Mouse (Mus musculus) right cerebral cortex, postnatal 14 days (tissue): ENCODE results near the gene Sgtb.

Source experiments
- DNase-seq: peaks from one replicate; pipeline ENCODE4 v3.0.0; 2022

Gene Sgtb

DNA sequence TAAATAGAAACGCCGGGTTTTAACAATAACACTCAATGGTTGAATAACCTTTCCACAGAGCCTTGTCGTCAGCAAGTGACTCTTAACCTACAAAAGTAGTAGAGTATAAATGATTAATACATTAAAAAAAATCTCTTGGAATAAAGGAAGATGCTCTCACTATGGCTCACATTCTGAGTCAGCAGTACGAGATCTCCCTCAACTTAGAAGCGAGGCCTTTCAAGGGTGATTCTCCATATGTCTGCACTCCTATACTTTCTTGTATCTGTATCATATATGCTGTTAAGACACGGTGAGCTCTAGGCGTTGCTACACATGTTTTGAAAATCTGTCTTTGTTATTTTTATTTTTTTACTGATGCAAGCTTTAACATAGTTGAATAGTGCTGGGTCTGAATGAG, 985 bp downstream of the Sgtb start:
- no peak for DNase-seq

DNA sequence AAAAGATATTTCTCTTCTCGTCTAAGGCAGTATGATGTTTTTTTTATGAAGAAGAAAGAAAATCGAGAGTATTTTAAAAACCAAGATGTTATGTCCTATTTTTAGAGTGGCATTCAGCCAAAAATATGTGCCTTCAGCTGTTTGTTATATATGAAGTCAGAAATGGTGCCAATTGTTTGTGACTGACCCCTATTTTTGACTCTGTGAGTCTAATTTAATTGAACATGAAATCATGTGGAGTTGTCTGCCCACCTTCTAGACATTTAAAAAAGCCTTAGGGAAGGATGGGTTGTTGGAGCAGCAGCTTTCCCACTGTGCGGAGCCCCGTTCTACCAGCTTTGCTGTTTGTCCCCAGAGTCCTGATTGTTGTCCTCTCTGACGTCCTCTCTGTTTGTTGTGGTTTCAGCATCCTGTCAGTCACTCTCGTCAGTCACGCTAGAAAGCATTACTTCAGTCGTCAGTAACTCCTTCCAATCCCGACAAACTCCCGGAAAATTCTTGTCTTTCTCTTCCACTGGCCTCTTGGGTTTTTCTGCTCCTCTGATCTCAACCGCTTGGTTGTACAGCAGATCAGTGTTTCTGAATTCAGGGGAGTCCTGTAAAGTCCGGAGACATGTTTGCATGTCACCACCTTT, 2.8 kb downstream of the Sgtb start:
- DNase-seq, result no peak

DNA sequence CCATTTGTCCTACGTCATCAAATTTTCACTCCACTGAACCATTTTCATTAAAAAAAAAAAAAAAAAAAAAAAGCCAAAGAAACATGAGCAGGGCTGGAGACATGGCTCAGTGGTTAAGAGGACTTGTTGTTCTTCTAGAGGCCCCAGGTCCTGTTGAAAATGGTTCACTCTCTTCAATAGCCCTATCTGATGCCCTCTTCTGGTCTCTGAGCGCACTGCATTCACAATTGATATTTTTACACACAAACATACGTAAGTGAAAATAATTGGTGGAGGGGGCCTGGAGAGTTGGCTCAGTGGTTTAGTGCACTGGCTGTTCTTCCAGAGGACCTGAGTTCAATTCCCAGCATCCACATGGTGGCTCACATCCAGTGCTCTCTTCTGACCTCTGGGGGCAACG, 4.2 kb downstream of the Sgtb start:
- DNase-seq, result no peak

DNA sequence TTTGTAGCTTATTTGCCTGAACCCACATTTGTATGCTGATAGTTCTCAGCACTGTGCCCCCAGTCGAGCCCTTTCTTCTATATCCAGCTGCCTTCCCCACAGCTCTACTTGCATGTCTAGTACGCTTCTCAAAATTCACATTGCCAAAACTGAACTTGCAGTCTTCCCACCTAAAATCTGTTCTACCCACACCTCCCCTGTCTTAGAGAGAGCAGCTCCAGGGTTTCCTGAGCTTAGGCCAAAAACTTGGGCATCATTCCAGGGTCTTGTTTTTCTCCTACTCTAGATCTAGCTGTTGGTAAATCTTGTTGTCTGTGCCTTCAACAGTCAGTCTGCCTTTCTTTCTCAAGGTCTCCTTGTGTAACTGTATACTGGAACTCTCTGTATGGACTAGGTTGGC, 5.3 kb downstream of the Sgtb start:
- DNase-seq, result no peak

DNA sequence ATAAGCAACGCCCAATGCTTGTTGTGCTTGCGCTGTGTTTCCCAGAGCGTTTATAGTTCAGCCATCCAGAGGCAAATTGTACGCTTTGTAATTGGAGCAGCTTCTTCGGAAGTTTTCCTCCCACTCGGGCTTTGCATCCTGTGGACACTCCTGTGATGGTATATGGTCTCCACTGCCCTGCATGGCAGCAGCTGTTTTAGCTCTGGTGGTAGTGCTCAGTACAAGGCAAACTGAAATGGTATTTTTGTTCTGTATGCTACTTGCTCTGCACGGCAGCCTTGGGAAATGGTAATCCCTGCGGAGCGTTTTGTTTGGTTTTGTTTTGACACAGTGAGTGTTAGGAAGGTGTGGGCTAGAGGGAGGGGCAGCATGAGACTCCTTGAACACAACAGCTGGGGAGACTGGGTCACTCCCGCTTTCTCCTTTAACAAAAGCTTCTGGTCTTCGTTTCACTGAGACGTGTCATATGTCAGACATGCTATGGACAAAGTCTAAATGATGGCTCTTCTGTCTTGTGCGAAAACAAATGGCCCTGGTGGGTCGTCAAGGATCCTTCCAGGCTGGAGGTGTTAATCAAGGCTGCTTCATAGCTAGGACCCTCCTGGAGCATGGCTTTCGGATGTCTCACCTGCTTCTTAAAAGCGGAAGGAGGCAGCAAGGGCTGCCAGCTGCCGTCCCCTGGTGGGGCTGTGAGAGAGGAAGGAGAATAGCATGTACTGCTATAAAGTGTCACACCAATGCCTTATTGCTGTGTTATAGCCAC, 12.7 kb downstream of the Sgtb start:
- DNase-seq, result no peak

DNA sequence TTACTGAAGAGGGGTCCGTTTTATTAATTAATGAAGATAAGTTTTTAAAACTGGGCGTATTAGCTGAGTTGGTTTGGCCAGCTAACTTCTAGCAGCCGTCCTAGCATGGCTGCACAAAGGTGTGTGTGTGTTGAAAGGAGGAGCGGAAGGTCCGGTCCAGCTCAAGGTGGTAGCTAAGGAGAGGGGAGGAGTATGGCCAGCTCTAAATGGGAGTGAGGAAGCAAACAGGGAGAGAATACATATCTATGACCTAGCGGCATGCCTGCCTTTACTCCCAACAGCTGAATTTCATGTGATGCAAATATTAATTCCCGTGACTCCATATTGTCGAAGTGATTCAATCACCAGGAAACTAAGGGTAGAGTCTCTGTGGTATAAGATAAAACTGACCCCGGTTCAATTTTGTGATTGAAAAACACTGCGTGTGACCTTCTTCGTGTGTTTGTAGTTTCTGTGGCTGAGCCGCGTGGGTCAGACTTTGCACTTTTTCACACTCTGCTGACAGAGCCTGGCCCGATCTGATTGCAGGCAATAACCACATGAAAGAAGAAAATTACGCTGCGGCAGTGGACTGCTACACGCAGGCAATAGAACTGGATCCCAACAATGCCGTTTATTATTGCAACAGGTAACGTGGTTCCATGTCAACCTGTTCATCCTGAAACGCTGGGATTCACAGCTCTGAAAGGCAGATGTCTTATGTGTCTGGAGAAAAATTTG, 14.3 kb downstream of the Sgtb start:
- DNase-seq, result no peak

DNA sequence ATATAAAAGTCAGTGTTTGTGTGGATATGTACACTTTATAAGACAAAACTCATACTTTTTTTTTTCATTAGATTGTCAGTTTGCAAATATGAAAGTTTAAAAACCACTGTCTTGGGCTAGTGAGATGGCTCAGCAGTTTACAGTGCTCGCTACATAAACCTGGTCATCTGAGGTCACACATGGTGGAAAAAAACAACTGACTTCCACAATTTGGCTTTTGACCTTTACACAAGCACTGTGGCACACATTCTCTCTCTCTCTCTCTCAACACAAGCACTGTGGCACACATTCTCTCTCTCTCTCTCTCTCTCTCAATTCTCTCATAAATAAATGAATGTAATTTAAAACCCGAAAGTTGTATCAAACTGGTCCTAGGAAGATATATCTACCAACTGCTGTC, 23.0 kb downstream of the Sgtb start:
- DNase-seq, result no peak

DNA sequence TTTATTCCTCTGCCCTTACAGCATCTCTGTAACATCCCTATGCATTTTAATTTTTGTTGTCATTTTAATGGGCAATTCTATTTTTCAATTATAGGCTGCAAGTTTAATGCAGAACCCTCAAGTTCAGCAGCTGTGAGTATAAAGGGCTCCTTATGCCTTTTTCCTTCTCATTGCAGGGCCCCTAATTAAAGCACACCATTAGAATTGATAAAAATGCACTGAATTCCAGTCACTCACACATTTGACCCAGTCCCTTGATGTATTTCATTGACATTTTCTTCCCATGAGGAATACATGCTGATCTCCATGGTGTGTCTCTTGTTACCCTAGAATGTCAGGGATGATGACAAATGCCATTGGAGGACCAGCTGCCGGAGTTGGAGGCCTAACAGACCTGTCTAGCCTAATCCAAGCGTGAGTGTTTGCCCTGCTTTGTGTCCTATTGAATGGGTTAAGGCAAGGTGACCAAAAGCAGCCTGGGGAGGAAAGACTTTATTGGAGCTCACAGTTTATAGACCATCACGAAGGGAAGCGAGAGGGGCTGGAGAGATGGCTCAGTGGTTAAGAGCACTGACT, 25.1 kb downstream of the Sgtb start:
- DNase-seq, result no peak

DNA sequence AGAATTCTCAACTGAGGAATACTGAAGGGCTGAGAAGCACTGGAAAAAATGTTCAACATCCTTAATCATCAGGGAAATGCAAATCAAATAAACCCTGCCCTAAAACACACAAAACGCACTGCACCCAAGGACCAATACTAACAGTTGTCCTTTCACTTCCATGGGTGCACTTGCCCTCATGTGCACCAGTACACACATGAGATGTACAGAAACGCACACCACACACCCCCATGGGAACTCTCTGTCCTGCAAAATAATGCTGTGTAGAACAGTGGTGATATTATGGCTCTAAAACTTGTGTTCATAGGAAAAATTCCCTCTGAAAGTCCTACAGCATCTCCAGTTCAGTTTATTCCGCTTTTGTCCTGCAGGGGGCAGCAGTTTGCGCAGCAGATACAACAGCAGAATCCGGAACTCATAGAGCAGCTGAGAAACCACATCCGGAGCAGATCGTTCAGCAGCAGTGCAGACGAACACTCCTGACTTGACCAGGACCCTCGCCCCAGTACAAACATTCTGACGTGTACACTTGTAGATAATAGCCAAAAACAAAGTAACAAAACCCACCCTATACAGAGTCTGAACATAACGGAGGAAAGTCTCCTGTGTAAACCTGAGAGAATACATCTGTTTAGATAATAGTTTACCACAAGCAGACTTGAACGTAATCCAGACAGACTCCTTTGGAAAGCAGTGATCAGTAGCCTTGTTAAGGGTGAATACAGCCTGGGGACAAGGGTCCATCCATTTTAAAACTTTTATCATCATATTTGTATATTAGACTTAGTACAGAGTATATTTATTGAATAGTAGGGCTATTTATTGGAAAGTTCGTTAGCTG, 30.0 kb downstream of the Sgtb start:
- DNase-seq, result peak; percentile 86

DNA sequence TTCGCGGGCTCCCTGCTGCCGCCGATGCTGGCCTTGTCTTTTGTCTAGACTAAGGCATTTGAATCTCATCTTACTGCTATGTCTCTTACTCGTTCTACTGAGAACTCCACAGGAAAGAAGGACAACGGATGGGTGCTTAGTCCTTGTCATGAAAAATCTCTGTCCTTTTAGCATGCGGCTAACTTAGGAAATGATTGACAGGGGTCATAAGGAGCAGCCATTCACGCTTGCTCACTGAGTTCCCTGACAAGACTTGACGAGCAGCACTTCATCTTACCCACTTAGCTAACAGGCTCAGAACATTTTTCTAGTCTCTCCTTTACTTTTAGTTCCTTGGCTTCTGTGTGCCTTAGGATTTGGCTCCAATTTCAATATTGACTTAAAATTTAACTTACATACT, 35.3 kb downstream of the Sgtb start:
- no peak for DNase-seq

DNA sequence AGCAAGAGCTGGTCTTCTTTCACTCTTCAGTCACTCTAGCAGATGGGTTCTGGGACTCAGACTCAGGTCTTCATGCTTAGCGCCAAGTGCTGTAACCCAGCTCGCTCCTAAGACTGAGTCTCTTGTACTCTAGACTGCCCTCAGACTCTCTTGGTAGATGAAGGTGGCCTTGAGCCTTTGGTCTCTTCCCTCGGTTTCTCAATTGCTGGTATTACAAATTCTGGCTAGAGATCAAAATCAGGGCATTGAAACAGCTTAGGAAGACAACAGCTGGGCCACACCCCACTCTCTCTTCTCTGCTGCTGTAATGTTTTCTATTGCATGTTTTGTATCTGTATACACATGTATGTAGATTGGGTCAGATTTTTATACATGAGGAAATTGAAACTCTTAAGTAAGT, 36.1 kb downstream of the Sgtb start:
- DNase-seq, result no peak

DNA sequence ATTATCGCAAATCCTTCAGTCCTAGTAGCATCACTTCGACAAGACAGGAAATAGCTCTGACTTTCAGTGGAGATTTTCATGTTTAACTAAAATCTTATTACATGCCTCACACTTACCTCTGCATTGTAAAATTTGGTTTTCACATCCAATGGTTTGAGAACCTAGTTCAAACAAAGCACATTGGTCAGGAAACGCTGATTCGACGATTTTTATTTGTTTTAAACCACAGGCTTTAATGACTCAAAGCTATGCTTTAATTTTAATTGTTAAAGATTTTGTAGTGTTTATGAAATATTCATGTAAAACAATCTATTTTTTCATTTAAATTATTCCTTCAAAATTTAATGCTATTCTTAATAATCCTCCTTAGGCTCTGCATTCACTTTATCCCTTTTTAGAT, 44.6 kb downstream of the Sgtb start:
- DNase-seq, result no peak

DNA sequence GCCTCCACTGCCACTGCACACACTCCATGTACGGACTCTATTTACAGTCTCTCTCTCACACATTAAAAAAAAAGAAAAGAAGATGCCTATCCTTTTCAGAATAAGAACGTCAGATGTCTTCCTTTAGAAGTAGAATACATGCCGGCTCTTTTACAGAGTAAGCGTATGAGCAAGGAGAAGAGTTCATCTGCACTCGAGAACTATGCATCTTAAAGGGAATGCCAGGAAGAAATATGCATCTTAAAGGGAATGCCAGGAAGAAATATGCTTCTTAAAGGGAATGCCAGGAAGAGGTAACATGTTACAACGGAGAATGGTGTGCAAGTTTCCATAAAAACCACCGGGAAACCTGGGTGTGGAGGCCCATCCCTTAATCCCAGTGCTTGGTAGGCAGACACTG, 45.6 kb downstream of the Sgtb start:
- DNase-seq, result no peak

DNA sequence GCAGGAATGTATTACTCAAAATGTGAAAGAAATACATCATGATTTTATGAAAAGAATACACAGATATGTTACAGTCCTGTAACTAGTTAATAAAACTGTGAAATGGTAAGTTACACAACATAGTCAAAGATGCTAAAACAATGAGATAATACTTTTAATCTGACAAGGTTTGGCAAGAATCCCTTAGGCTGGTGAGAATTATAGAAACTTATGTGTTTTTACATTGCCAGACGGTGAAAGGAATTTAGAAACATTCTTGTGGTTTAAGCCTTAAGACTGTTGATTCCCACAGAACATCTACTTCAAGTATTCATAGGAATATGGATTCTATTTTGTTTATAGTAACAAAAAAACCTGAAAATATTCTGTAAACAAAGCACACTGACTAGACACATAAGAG, 46.1 kb downstream of the Sgtb start:
- DNase-seq, result no peak

DNA sequence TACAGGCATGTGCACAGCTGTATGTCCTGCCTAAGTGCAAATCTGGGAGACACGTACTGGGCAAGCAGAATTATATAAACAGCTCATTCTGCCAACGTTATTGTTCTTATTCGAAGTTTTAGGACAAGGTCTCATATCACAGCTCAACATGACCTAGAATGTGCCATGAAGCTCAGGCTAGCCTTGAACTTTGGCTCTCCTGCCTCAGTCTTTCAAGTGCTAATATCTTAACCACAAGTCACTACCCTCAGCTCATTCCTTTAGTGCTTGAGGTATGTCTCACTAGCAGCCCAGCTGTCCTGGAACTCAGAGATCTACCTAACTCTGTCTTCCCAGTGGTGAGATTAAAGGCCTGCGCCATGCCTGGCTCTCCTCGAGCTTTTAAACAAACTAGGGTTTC, 62.2 kb downstream of the Sgtb start:
- no peak for DNase-seq

DNA sequence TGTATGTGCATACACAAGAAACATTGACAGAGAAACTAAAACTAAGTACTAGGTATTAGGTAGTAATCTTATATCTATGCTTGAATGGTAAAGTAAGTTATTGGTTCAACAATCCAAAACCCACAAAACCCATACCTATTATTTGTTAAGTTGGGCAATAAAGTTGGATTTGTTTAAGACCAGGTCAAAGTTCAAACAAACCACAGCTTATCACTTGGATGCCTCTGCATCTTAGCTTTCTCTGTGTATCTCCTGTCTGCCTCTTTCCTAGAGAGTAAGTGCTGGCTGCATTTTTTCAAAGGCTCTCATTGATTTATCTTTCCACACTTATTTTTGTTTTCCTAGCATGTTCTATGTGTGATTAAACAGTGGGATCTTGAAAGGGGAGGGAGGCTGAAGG, 63.0 kb downstream of the Sgtb start:
- DNase-seq, result no peak

DNA sequence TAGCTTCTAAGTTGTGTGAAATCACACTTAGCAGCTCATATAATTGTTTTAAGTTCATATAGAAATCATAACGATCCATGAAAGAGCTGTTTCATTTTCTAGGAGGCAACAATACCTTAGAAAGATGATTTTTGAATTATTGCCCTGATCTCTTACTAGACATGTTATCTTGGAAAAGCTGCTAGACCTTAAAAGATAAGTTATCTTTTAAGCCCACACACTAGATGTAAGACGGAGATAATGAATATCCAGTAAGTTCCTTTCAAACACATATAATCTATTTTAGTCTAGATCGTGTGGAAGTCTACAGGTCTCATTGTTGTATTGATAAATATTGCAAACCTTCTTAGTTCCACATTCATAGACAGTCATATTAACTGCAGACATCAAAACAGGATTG, 67.3 kb downstream of the Sgtb start:
- DNase-seq, result no peak

DNA sequence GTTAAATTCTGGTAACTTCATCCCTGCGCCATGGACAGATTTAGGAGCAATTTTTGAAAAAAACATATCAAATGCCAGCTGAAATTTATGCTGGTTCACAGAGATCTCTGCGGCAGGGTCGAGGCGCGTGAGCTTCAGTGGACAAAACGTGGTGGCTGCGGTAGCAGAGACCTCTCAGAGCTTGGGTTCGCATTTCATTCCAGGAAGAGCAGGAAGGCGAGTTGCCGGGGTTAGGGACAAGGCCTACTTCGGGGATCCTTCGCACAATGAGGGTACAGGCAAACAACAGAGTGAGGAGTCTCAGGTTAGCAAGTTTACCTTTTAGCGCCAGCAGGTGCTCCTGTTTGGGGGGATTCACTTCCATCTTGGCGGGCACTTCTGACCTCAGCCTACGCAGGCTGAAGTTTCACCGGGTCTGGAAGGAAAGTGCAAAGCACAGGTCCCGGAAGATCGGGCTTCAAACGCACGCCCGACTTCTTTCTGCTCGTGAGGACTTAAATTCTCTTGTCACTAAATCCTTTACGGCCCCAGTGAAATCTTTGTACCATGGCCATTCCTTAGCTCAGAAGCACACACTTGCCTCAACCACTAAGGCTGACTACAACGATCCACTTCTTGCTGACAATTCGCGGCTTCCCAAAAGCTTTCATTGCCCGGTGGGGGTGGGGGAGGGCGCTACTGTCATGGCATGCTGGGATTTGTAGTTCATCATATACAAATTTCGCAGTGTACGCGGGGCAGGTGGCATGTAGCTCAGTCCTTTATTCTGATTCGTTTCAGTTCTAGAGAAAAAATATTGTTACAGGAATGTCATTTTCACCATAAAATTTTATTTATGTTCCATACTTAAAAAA, 68.5 kb downstream of the Sgtb start, which contains the start of gene Trappc13:
TSS of gene Trappc13 (minus strand) at position 674 of the 854 bp plus-strand sequence.
- DNase-seq, result peak; percentile 14

DNA sequence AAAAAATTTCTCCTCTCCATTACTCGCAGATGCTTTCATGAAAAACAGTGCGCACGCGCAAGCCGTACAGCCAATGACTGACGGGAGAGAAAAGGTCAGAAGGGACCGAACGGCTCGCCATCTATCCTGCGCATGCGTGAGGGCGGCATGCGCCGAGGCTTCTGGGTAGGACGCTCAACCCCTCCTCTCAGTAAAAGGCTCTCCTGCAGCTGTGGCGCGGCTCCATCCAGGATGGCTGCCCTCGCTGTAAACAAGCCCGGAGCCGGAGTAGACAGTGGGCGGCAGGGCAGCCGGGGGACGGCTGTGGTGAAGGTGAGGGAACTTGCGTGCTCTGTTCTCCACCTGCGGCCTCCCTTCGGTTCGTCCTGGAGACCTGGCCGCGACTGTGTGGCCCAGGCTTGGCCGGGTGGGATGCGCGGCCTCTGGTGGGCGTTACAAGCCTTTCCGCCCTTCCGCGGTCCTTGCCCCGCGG, 69.1 kb downstream of the Sgtb start, which contains the start of gene Trim23:
TSS of gene Trim23 (plus strand) at position 148 of the 472 bp plus-strand sequence.
- DNase-seq, result peak; percentile 99

DNA sequence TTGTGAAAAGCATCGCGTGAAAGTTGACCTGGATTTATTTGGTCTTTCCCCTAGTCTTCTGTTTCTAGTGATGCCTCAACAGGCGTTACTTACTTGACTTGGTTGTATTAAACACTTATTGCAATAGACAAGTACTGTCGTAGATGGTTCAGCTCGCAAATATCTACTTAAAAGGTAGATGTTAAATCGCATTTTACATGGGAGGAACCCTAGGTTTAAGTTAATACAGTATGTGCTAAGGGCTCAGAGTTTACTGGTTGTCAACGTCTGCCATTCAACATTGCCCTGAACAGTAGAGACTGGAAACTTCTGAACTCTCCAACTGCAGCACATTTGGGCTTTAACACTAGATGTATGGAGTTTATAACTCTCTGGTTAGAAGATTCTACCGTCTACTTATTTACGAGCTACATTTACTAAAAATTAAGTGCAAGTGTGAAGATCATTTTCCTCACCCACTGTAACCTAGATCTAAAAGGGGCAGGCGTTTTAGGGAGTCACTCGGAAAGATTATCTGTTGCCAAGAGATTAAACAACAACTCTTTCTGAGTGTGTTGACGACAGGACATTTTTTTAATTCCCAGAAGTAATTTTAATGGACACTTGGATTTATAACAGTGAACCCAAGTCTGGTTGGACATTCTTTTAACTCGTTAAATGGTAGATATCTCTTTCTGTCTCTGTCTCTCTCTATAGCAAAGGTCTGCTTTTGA, 69.8 kb downstream of the Sgtb start:
- DNase-seq, result no peak

DNA sequence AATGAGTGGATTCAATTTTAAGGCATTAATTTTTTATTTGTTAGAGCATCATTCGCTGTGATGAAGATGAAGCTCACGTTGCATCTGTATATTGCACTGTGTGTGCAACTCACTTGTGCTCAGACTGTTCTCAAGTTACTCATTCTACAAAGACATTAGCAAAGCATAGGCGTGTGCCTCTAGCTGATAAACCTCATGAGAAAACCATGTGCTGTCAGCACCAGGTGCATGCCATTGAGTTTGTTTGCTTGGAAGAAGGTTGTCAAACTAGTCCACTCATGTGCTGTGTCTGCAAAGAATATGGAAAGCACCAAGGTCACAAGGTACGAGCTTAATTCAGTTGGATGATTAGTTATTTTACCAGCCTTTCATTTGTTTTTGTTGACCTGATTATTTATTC, 77.8 kb downstream of the Sgtb start:
- no peak for DNase-seq
